In genomic region chr14:32016466-32016865, GRCm38 (mm10) we compare ENCODE assay signal across 14 mouse cellular contexts. TPM values are rescaled to one million over a fixed set of nuclear protein-coding genes. Genes with fewer than 3 reads are reported as not detected.
A peak's percentile ranks its signal among the peaks of the same experiment; 100 is the strongest.
DNase-seq lines count a peak whose midpoint lies in the region; ATAC-seq and TF ChIP-seq lines count a peak whose summit lies in the region.
"Had no signal": no experiment of that assay in that cellular context is flagged by ENCODE, and none has a peak within 500 bp of the region (broad histone marks: within the 10 kb centered on the region; RNA-seq: fewer than 3 reads in every experiment).

No protein-coding gene starts in this region.

- intact Hi-C loops in left cerebral cortex, postnatal 14 days (cut with DNase I) = loop anchor here (2.0 kb wide), 1 partner anchor 14 kb away; no protein-coding TSS in a partner anchor

- DNase-seq in hindbrain, postnatal 0 days (ENCODE audit: low spot score) = no peak
- no peak for DNase-seq in embryo, embryonic 9.5 days (ENCODE audit: extremely low spot score)
- no peak for DNase-seq in cerebellum, postnatal 10 days
- no peak for DNase-seq in left cerebral cortex, postnatal 14 days (ENCODE audit: low spot score in 2 of 2)
- DNase-seq in cerebellum, postnatal 25 days = no peak
- DNase-seq: cerebellum, postnatal 36 days; thymus, adult 18-20 months had no signal

- no peak overlapping the region for H3K9ac ChIP-seq in forebrain, embryonic 13.5 days
- no peak overlapping the region for H3K9ac ChIP-seq in hindbrain, postnatal 0 days (replicated peaks; ENCODE audit: low read length)
- H3K9ac ChIP-seq in midbrain, embryonic 13.5 days (replicated peaks) = no peak overlapping the region
- H3K9ac ChIP-seq: embryonic facial prominence, embryonic 15.5 days; lung, embryonic 14.5 days had no signal

- peak; percentile 7; the same call in 1 of the 2 replicates for ATAC-seq in forebrain, embryonic 13.5 days
- peak; percentile 48; the same call in 1 of the 2 replicates for ATAC-seq in hindbrain, postnatal 0 days
- no peak for ATAC-seq in midbrain, embryonic 13.5 days

- peaks cover 13% of the 10 kb centered on the region for H3K4me1 ChIP-seq in cortical plate, adult 2 months (ENCODE audit: control insufficient read depth, insufficient read depth, low read length)
- H3K4me1 ChIP-seq in forebrain, embryonic 13.5 days = peaks cover 21% of the 10 kb centered on the region
- H3K4me1 ChIP-seq in hindbrain, postnatal 0 days (ENCODE audit: insufficient read depth, low read length) = peaks cover 15% of the 10 kb centered on the region
- H3K4me1 ChIP-seq in midbrain, embryonic 13.5 days (replicated peaks) = peaks cover 17% of the 10 kb centered on the region

- peak overlapping the region; percentile 48 for H3K4me2 ChIP-seq in forebrain, embryonic 13.5 days
- no peak overlapping the region for H3K4me2 ChIP-seq in hindbrain, postnatal 0 days (ENCODE audit: low read depth, low read length)
- no peak overlapping the region for H3K4me2 ChIP-seq in midbrain, embryonic 13.5 days (replicated peaks)
- H3K4me2 ChIP-seq: embryonic facial prominence, embryonic 15.5 days had no signal

- TF ChIP-seq CTCF in cortical plate, adult 2 months (IDR thresholded peaks at IDR 0.05; ENCODE audit: extremely low read depth, insufficient read depth, low read length) = no peak
- TF ChIP-seq CTCF in hindbrain, postnatal 0 days (IDR thresholded peaks at IDR 0.05; ENCODE audit: low read depth) = no peak

- peak overlapping the region; percentile 30; the same call in 1 of the 2 replicates for H3K27ac ChIP-seq in cortical plate, adult 2 months (ENCODE audit: insufficient read depth, low read length)
- peak overlapping the region; percentile 95 for H3K27ac ChIP-seq in forebrain, embryonic 13.5 days
- H3K27ac ChIP-seq in hindbrain, postnatal 0 days = peak overlapping the region; percentile 70
- peak overlapping the region; percentile 86 for H3K27ac ChIP-seq in midbrain, embryonic 13.5 days

- H3K4me3 ChIP-seq in cortical plate, adult 2 months (ENCODE audit: insufficient read depth, low read length) = no peak overlapping the region
- no peak overlapping the region for H3K4me3 ChIP-seq in forebrain, embryonic 13.5 days
- H3K4me3 ChIP-seq in hindbrain, postnatal 0 days (ENCODE audit: low read length) = no peak overlapping the region
- no peak overlapping the region for H3K4me3 ChIP-seq in midbrain, embryonic 13.5 days (replicated peaks)
- H3K4me3 ChIP-seq: embryonic facial prominence, embryonic 15.5 days; megakaryocyte, embryonic 14.5 days had no signal

- H3K27me3 ChIP-seq in forebrain, embryonic 13.5 days = no peaks in the 10 kb centered on the region
- H3K27me3 ChIP-seq in hindbrain, postnatal 0 days (ENCODE audit: insufficient read depth, low read length) = no peaks in the 10 kb centered on the region
- H3K27me3 ChIP-seq in midbrain, embryonic 13.5 days = no peaks in the 10 kb centered on the region
- H3K27me3 ChIP-seq: embryonic facial prominence, embryonic 15.5 days had no signal

- H3K36me3 ChIP-seq in forebrain, embryonic 13.5 days (ENCODE audit: poor library complexity, severe bottlenecking) = no peaks in the 10 kb centered on the region
- no peaks in the 10 kb centered on the region for H3K36me3 ChIP-seq in hindbrain, postnatal 0 days (ENCODE audit: insufficient read depth, low read length)
- no peaks in the 10 kb centered on the region for H3K36me3 ChIP-seq in midbrain, embryonic 13.5 days
- H3K36me3 ChIP-seq: embryonic facial prominence, embryonic 15.5 days; G1E had no signal

- H3K9me3 ChIP-seq in forebrain, embryonic 13.5 days (replicated peaks) = no peaks in the 10 kb centered on the region
- no peaks in the 10 kb centered on the region for H3K9me3 ChIP-seq in hindbrain, postnatal 0 days (ENCODE audit: low read length)
- no peaks in the 10 kb centered on the region for H3K9me3 ChIP-seq in midbrain, embryonic 13.5 days
- H3K9me3 ChIP-seq: embryonic facial prominence, embryonic 15.5 days; G1E; megakaryocyte, embryonic 14.5 days had no signal

- no peak for TF ChIP-seq POLR2A in cortical plate, adult 2 months (IDR thresholded peaks at IDR 0.05; ENCODE audit: extremely low read depth, insufficient read depth, low read length)

- WGBS in forebrain, embryonic 13.5 days = 66% methylated on average over 3 of the region's 3 CpGs
- 68% methylated on average over 3 of the region's 3 CpGs for WGBS in hindbrain, postnatal 0 days
- WGBS in midbrain, embryonic 13.5 days = 79% methylated on average over 3 of the region's 3 CpGs

RNA-seq across cellular contexts. Expression of gene Galnt15, which starts 12.3 kb away (rescaled TPM):
- polyA plus RNA-seq in cortical plate, adult 2 months (2012; rRNA removed) = 1.3 and 2.1 TPM in 2 replicates
- 0.10 and 0.19 TPM in 2 replicates for polyA plus RNA-seq in forebrain, embryonic 13.5 days (2015; fragmentation: Nextera tagmentation; extraction: Ambion mirVana)
- 3.3 and 5.1 TPM in 2 replicates for total RNA-seq in hindbrain, postnatal 0 days (2014; rRNA removed)
- polyA plus RNA-seq in hindbrain, postnatal 0 days (2015; fragmentation: Nextera tagmentation; extraction: Ambion mirVana) = 1.8 and 2.4 TPM in 2 replicates
- 0.06 and 0.23 TPM in 2 replicates for polyA plus RNA-seq in midbrain, embryonic 13.5 days (2015; fragmentation: Nextera tagmentation; extraction: Ambion mirVana)
- 1 to 10 TPM; 1.1 to 2.5 TPM for total RNA-seq in left cerebral cortex, postnatal 14 days (2021)
- polyA plus RNA-seq: G1E had no signal

Comparison
In these comparisons a context has a peak if more than half of its experiments do, and no peak if none do; other contexts are left out.
1. H3K27ac ChIP-seq: peak in every context shown above with its lines; median percentile 95 in forebrain, embryonic 13.5 days; 86 in midbrain, embryonic 13.5 days; 70 in hindbrain, postnatal 0 days; 30 in cortical plate, adult 2 months.